Mouse (Mus musculus): ENCODE data around the gene B3gnt7. TPM values are rescaled to one million over a fixed set of nuclear protein-coding genes. Genes with fewer than 3 reads are reported as not detected.
A peak's percentile ranks its signal among the peaks of the same experiment; 100 is the strongest.
"Not testable (repeated sequence)": the region's sequence is repeated elsewhere in the genome, so short reads cannot be mapped to it uniquely, and the experiment has no call there.

The B3gnt7 gene
- polyA plus RNA-seq, 1 experiment from 2014 or later, result 2.4 TPM

GRCm38 (mm10) chr1:86310536-86311310 is 8.1 kb downstream of the B3gnt7 start:
- 96% methylated on average over 14 of the region's 15 CpGs for WGBS (ENCODE audit: missing documents)
- no peaks in the 10 kb centered on the region for H3K36me3 ChIP-seq (ENCODE audit: inconsistent target)
- H3K4me3 ChIP-seq (ENCODE audit: inconsistent target), result no peak overlapping the region
- no peaks in the 10 kb centered on the region for H3K79me2 ChIP-seq (ENCODE audit: inconsistent target)
- no peak overlapping the region for H3K27ac ChIP-seq

- H3K79me2 ChIP-seq (ENCODE audit: inconsistent target), result no peaks in the 10 kb centered on the region
- H3K36me3 ChIP-seq (ENCODE audit: inconsistent target), result no peaks in the 10 kb centered on the region
- H3K27ac ChIP-seq, result no peak overlapping the region
- no peak overlapping the region for H3K4me3 ChIP-seq (ENCODE audit: inconsistent target)
- 96% methylated on average over 10 of the region's 10 CpGs for WGBS (ENCODE audit: missing documents)
Measured at GRCm38 (mm10) chr1:86311467-86312005, 8.9 kb downstream of the B3gnt7 start.

GRCm38 (mm10) chr1:86312269-86312668 is 9.6 kb downstream of the B3gnt7 start:
- 95% methylated on average over 2 of the region's 3 CpGs for WGBS (ENCODE audit: missing documents)
- no peak overlapping the region for H3K4me3 ChIP-seq (ENCODE audit: inconsistent target)
- no peaks in the 10 kb centered on the region for H3K36me3 ChIP-seq (ENCODE audit: inconsistent target)
- H3K27ac ChIP-seq, result no peak overlapping the region
- no peaks in the 10 kb centered on the region for H3K79me2 ChIP-seq (ENCODE audit: inconsistent target)

- H3K4me3 ChIP-seq (ENCODE audit: inconsistent target), result no peak overlapping the region
- H3K79me2 ChIP-seq (ENCODE audit: inconsistent target), result no peaks in the 10 kb centered on the region
- no peak overlapping the region for H3K27ac ChIP-seq
- 75% methylated on average over 16 of the region's 16 CpGs for WGBS (ENCODE audit: missing documents)
- no peaks in the 10 kb centered on the region for H3K36me3 ChIP-seq (ENCODE audit: inconsistent target)
Measured at GRCm38 (mm10) chr1:86313096-86313771, 10.6 kb downstream of the B3gnt7 start.

- no peaks in the 10 kb centered on the region for H3K79me2 ChIP-seq (ENCODE audit: inconsistent target)
- H3K27ac ChIP-seq, result no peak overlapping the region
- WGBS (ENCODE audit: missing documents), result 43% methylated on average over 15 of the region's 15 CpGs
- H3K4me3 ChIP-seq (ENCODE audit: inconsistent target), result no peak overlapping the region
- no peaks in the 10 kb centered on the region for H3K36me3 ChIP-seq (ENCODE audit: inconsistent target)
Measured at GRCm38 (mm10) chr1:86313772-86314125, 11.1 kb downstream of the B3gnt7 start.

GRCm38 (mm10) chr1:86320822-86321413 is 18.3 kb downstream of the B3gnt7 start:
- Histone ChIP-seq H3K4me3 (ENCODE audit: inconsistent target) (no peak overlapping the region), H3K27ac (no peak overlapping the region), H3K79me2 (ENCODE audit: inconsistent target) (no peaks in the 10 kb centered on the region), H3K36me3 (ENCODE audit: inconsistent target) (no peaks in the 10 kb centered on the region)
- WGBS (ENCODE audit: missing documents), result 96% methylated on average over 5 of the region's 8 CpGs

- Histone ChIP-seq H3K36me3 (ENCODE audit: inconsistent target) (no peaks in the 10 kb centered on the region), H3K4me3 (ENCODE audit: inconsistent target) (no peak overlapping the region), H3K79me2 (ENCODE audit: inconsistent target) (no peaks in the 10 kb centered on the region), H3K27ac (no peak overlapping the region)
- 50% methylated on average over 2 of the region's 2 CpGs for WGBS (ENCODE audit: missing documents)
Measured at GRCm38 (mm10) chr1:86336330-86336729, 33.7 kb downstream of the B3gnt7 start.

GRCm38 (mm10) chr1:86339156-86339812 is 36.7 kb downstream of the B3gnt7 start:
- no peaks in the 10 kb centered on the region for H3K36me3 ChIP-seq (ENCODE audit: inconsistent target)
- no peak overlapping the region for H3K27ac ChIP-seq
- whole genome bisulfite sequencing (ENCODE audit: missing documents), result 27% methylated on average over 4 of the region's 4 CpGs
- H3K79me2 ChIP-seq (ENCODE audit: inconsistent target), result no peaks in the 10 kb centered on the region
- H3K4me3 ChIP-seq (ENCODE audit: inconsistent target), result no peak overlapping the region

- whole genome bisulfite sequencing (ENCODE audit: missing documents), result 100% methylated on average over 1 of the region's 2 CpGs
- not testable (repeated sequence) for H3K4me3 ChIP-seq (ENCODE audit: inconsistent target); H3K27ac ChIP-seq; H3K36me3 ChIP-seq (ENCODE audit: inconsistent target); H3K79me2 ChIP-seq (ENCODE audit: inconsistent target)
Measured at GRCm38 (mm10) chr1:86341096-86341495, 38.5 kb downstream of the B3gnt7 start.

- no peak overlapping the region for H3K27ac ChIP-seq
- no peak overlapping the region for H3K4me3 ChIP-seq (ENCODE audit: inconsistent target)
- H3K36me3 ChIP-seq (ENCODE audit: inconsistent target), result no peaks in the 10 kb centered on the region
- no peaks in the 10 kb centered on the region for H3K79me2 ChIP-seq (ENCODE audit: inconsistent target)
- 92% methylated on average over 2 of the region's 2 CpGs for WGBS (ENCODE audit: missing documents)
Measured at GRCm38 (mm10) chr1:86342371-86342770, 39.7 kb downstream of the B3gnt7 start.

- no peaks in the 10 kb centered on the region for H3K79me2 ChIP-seq (ENCODE audit: inconsistent target)
- H3K27ac ChIP-seq, result no peak overlapping the region
- no peaks in the 10 kb centered on the region for H3K36me3 ChIP-seq (ENCODE audit: inconsistent target)
- H3K4me3 ChIP-seq (ENCODE audit: inconsistent target), result no peak overlapping the region
- 100% methylated on average over 1 of the region's 1 CpGs for WGBS (ENCODE audit: missing documents)
Measured at GRCm38 (mm10) chr1:86343087-86343645, 40.5 kb downstream of the B3gnt7 start.

GRCm38 (mm10) chr1:86343969-86344861 is 41.6 kb downstream of the B3gnt7 start:
- Histone ChIP-seq H3K79me2 (ENCODE audit: inconsistent target) (no peaks in the 10 kb centered on the region), H3K36me3 (ENCODE audit: inconsistent target) (peaks cover 8% of the 10 kb centered on the region; the same call in 1 of the 2 replicates), H3K27ac (peak overlapping the region; percentile 36), H3K4me3 (ENCODE audit: inconsistent target) (no peak overlapping the region)
- WGBS (ENCODE audit: missing documents), result 15% methylated on average over 4 of the region's 4 CpGs

GRCm38 (mm10) chr1:86345069-86345468 is 42.4 kb downstream of the B3gnt7 start:
- 88% methylated on average over 4 of the region's 4 CpGs for WGBS (ENCODE audit: missing documents)
- Histone ChIP-seq H3K36me3 (ENCODE audit: inconsistent target) (peaks cover 17% of the 10 kb centered on the region), H3K79me2 (ENCODE audit: inconsistent target) (no peaks in the 10 kb centered on the region), H3K27ac (peak overlapping the region; percentile 36), H3K4me3 (ENCODE audit: inconsistent target) (no peak overlapping the region)
